In genomic region chr4:103249436-103250085, GRCm38 (mm10) we compare ENCODE assay signal across 23 mouse cellular contexts. TPM values are rescaled to one million over a fixed set of nuclear protein-coding genes. Genes with fewer than 3 reads are reported as not detected.
A peak's percentile ranks its signal among the peaks of the same experiment; 100 is the strongest.
DNase-seq lines count a peak whose midpoint lies in the region; ATAC-seq and TF ChIP-seq lines count a peak whose summit lies in the region.
"Had no signal": no experiment of that assay in that cellular context is flagged by ENCODE, and none has a peak within 500 bp of the region (broad histone marks: within the 10 kb centered on the region; RNA-seq: fewer than 3 reads in every experiment).

No protein-coding gene starts in this region.

- DNase-seq in ovary, postnatal 36 days (ENCODE audit: low spot score) = peak; percentile 9
- DNase-seq in ovary, postnatal 10 days (ENCODE audit: low spot score) = no peak
- peak; percentile 35 for DNase-seq in MEL (ENCODE audit: low read depth, low spot score)
- DNase-seq in adrenal gland, postnatal 14 days = peak; percentile 22
- no peak for DNase-seq in thymus, postnatal 36 days
- DNase-seq: cerebellum, adult 8-10 months; retina, postnatal 1 day; right cerebral cortex, postnatal 4 days had no signal

- no peak overlapping the region; a peak in 1 of 4 replicates for H3K4me3 ChIP-seq in MEL (ENCODE audit: control insufficient read depth in 1 of 2, insufficient read depth in 1 of 2, low read depth in 2 of 2, low read length in 2 of 2)
- H3K4me3 ChIP-seq in stomach, embryonic 16.5 days (replicated peaks; ENCODE audit: low read length) = no peak overlapping the region
- no peak overlapping the region for H3K4me3 ChIP-seq in midbrain, embryonic 15.5 days
- H3K4me3 ChIP-seq: forebrain, embryonic 10.5 days; hindbrain, embryonic 13.5 days; limb, embryonic 13.5 days; lung, embryonic 15.5 days; midbrain, embryonic 12.5 days had no signal

- peaks cover 0 to 13% of the 10 kb centered on the region in 2 experiments; a peak in 2 of 4 replicates for H3K36me3 ChIP-seq in MEL (ENCODE audit: control insufficient read depth in 1 of 2, insufficient read depth in 2 of 2, low read length in 2 of 2)
- no peaks in the 10 kb centered on the region for H3K36me3 ChIP-seq in stomach, embryonic 16.5 days (ENCODE audit: control insufficient read depth, insufficient read depth, low read length)
- no peaks in the 10 kb centered on the region for H3K36me3 ChIP-seq in midbrain, embryonic 15.5 days (replicated peaks)
- H3K36me3 ChIP-seq: forebrain, embryonic 10.5 days; hindbrain, embryonic 13.5 days; limb, embryonic 13.5 days; lung, embryonic 15.5 days; midbrain, embryonic 12.5 days had no signal

- H3K9me3 ChIP-seq in MEL (replicated peaks; ENCODE audit: insufficient read depth, low read length) = no peaks in the 10 kb centered on the region
- no peaks in the 10 kb centered on the region for H3K9me3 ChIP-seq in stomach, embryonic 16.5 days (replicated peaks; ENCODE audit: control insufficient read depth, low read length)
- H3K9me3 ChIP-seq in midbrain, embryonic 15.5 days = no peaks in the 10 kb centered on the region
- H3K9me3 ChIP-seq: forebrain, embryonic 10.5 days; hindbrain, embryonic 13.5 days; limb, embryonic 13.5 days; lung, embryonic 15.5 days; midbrain, embryonic 12.5 days had no signal

- H3K9ac ChIP-seq in MEL (ENCODE audit: control insufficient read depth, low read depth, low read length, poor library complexity, severe bottlenecking) = no peak overlapping the region; the same call in 1 of the 2 replicates
- H3K9ac ChIP-seq in stomach, embryonic 16.5 days (ENCODE audit: low read length) = no peak overlapping the region
- no peak overlapping the region for H3K9ac ChIP-seq in midbrain, embryonic 15.5 days
- H3K9ac ChIP-seq: hindbrain, embryonic 13.5 days; limb, embryonic 13.5 days; lung, embryonic 15.5 days; midbrain, embryonic 12.5 days had no signal

- TF ChIP-seq CTCF in MEL (IDR thresholded peaks at IDR 0.05 in 2 of 3, conservative IDR thresholded peaks at IDR 0.05 in 1 of 3; ENCODE audit: control insufficient read depth in 1 of 3, insufficient read depth in 1 of 3, low read depth in 2 of 3, low read length in 3 of 3, poor library complexity in 1 of 3, severe bottlenecking in 1 of 3) = no peak

- no peak overlapping the region for H3K4me2 ChIP-seq in stomach, embryonic 16.5 days (ENCODE audit: low read depth, low read length)
- H3K4me2 ChIP-seq in midbrain, embryonic 15.5 days = no peak overlapping the region
- H3K4me2 ChIP-seq: heart, embryonic 11.5 days; hindbrain, embryonic 13.5 days; limb, embryonic 13.5 days; lung, embryonic 15.5 days; midbrain, embryonic 12.5 days had no signal

- H3K4me1 ChIP-seq in MEL (ENCODE audit: control insufficient read depth in 1 of 2, insufficient read depth in 2 of 2, low read length in 2 of 2) = peaks cover 1 to 7% of the 10 kb centered on the region in 2 experiments; a peak in 2 of 4 replicates
- no peaks in the 10 kb centered on the region for H3K4me1 ChIP-seq in stomach, embryonic 16.5 days (ENCODE audit: control insufficient read depth, insufficient read depth, low read length)
- H3K4me1 ChIP-seq in midbrain, embryonic 15.5 days = no peaks in the 10 kb centered on the region
- H3K4me1 ChIP-seq: forebrain, embryonic 10.5 days; hindbrain, embryonic 13.5 days; limb, embryonic 13.5 days; lung, embryonic 15.5 days; midbrain, embryonic 12.5 days had no signal

- WGBS in stomach, embryonic 16.5 days = 33% methylated on average over 6 of the region's 6 CpGs
- 76% methylated on average over 6 of the region's 6 CpGs for WGBS in midbrain, embryonic 15.5 days

- TF ChIP-seq POLR2A in MEL (IDR thresholded peaks at IDR 0.05; ENCODE audit: control insufficient read depth in 1 of 2, insufficient read depth in 1 of 2, low read depth in 1 of 2, low read length in 2 of 2, poor library complexity in 1 of 2) = no peak

- H3K27me3 ChIP-seq in MEL (ENCODE audit: control insufficient read depth in 1 of 2, insufficient read depth in 2 of 2, low read length in 2 of 2) = no peaks in the 10 kb centered on the region
- H3K27me3 ChIP-seq in stomach, embryonic 16.5 days (ENCODE audit: control insufficient read depth, insufficient read depth, low read length) = no peaks in the 10 kb centered on the region
- H3K27me3 ChIP-seq in midbrain, embryonic 15.5 days (replicated peaks) = no peaks in the 10 kb centered on the region
- H3K27me3 ChIP-seq: hindbrain, embryonic 13.5 days; limb, embryonic 13.5 days; lung, embryonic 15.5 days; midbrain, embryonic 12.5 days had no signal

- H3K27ac ChIP-seq in MEL (ENCODE audit: control insufficient read depth, low read depth, low read length) = peak overlapping the region; percentile 16; the same call in 1 of the 2 replicates
- H3K27ac ChIP-seq in stomach, embryonic 16.5 days (ENCODE audit: low read length) = no peak overlapping the region
- no peak overlapping the region for H3K27ac ChIP-seq in midbrain, embryonic 15.5 days
- H3K27ac ChIP-seq: forebrain, embryonic 10.5 days; hindbrain, embryonic 13.5 days; limb, embryonic 13.5 days; lung, embryonic 15.5 days; macrophage; midbrain, embryonic 12.5 days had no signal

- no peak for TF ChIP-seq RAD21 in MEL (IDR thresholded peaks at IDR 0.05; ENCODE audit: low read depth, low read length)

- H3K79me2 ChIP-seq in MEL (ENCODE audit: control insufficient read depth, insufficient read depth, low read length, poor library complexity) = no peaks in the 10 kb centered on the region

- TF ChIP-seq EP300 in MEL (IDR thresholded peaks at IDR 0.05; ENCODE audit: low read depth in 1 of 2, low read length in 2 of 2) = peak; percentile 45 to 49; a peak in 3 of 4 replicates

- ATAC-seq in stomach, embryonic 16.5 days (ENCODE audit: insufficient read depth, low FRiP score) = 0 out of 2 replicates have a peak, but pooled peaks have one; percentile 66
- no peak for ATAC-seq in megakaryocyte-erythroid progenitor cell, adult 5-6 weeks (replicated peaks; ENCODE audit: low FRiP score, low TSS enrichment, poor library complexity, severe bottlenecking)
- ATAC-seq in midbrain, embryonic 15.5 days (replicated peaks) = no peak
- ATAC-seq: inflammation-experienced regulatory T-cells, adult 6 months had no signal

TF ChIP-seq in MEL, 35 proteins besides CTCF, POLR2A, EP300 and RAD21 (continues in another document):
- no peak for TF ChIP-seq NELFE (IDR thresholded peaks at IDR 0.05; ENCODE audit: low read depth, low read length)
- TF ChIP-seq MEF2A (IDR thresholded peaks at IDR 0.05; ENCODE audit: extremely low read depth, insufficient replicate concordance, low read depth, low read length, poor library complexity, severe bottlenecking) = no peak
- no peak for TF ChIP-seq POLR2AphosphoS5 (IDR thresholded peaks at IDR 0.05; ENCODE audit: borderline replicate concordance, low read depth, low read length)
- TF ChIP-seq TCF12 (IDR thresholded peaks at IDR 0.05; ENCODE audit: low read depth, low read length) = peak; percentile 50; the same call in 1 of the 2 replicates
- TF ChIP-seq RCOR1 (IDR thresholded peaks at IDR 0.05; ENCODE audit: low read depth, low read length) = peak; percentile 38; the same call in 1 of the 2 replicates
- no peak for TF ChIP-seq USF1 (IDR thresholded peaks at IDR 0.05; ENCODE audit: low read depth, low read length)
- peak; percentile 65; the same call in 1 of the 2 replicates for TF ChIP-seq GABPA (IDR thresholded peaks at IDR 0.05; ENCODE audit: low read depth, low read length)
- no peak for TF ChIP-seq CHD2 (IDR thresholded peaks at IDR 0.05; ENCODE audit: low read length)
- no peak for TF ChIP-seq JUND (IDR thresholded peaks at IDR 0.05; ENCODE audit: low read depth, low read length)
- no peak for TF ChIP-seq CHD1 (IDR thresholded peaks at IDR 0.05; ENCODE audit: low read depth, low read length)
- 0 out of 2 replicates have a peak, but pooled peaks have one; percentile 18 for TF ChIP-seq MAZ (IDR thresholded peaks at IDR 0.05; ENCODE audit: low read depth, low read length)
- no peak for TF ChIP-seq TBP (IDR thresholded peaks at IDR 0.05; ENCODE audit: low read depth, low read length)
- no peak for TF ChIP-seq USF2 (IDR thresholded peaks at IDR 0.05; ENCODE audit: borderline replicate concordance in 1 of 2, insufficient read depth in 1 of 2, low read depth in 1 of 2, low read length in 2 of 2)
- TF ChIP-seq MAX (IDR thresholded peaks at IDR 0.05; ENCODE audit: low read length) = no peak
- no peak for TF ChIP-seq ELF1 (IDR thresholded peaks at IDR 0.05; ENCODE audit: low read depth, low read length)
- no peak for TF ChIP-seq ZKSCAN1 (IDR thresholded peaks at IDR 0.05; ENCODE audit: low read depth, low read length)
- TF ChIP-seq POLR2AphosphoS2 (IDR thresholded peaks at IDR 0.05; ENCODE audit: low read length) = no peak
- TF ChIP-seq MXI1 (IDR thresholded peaks at IDR 0.05; ENCODE audit: low read depth, low read length) = no peak
- TF ChIP-seq MYB (IDR thresholded peaks at IDR 0.05; ENCODE audit: low read depth, low read length) = no peak
- TF ChIP-seq SMC3 (IDR thresholded peaks at IDR 0.05; ENCODE audit: low read depth, low read length) = no peak
- no peak for TF ChIP-seq ZNF384 (IDR thresholded peaks at IDR 0.05; ENCODE audit: low read depth, low read length)
- TF ChIP-seq MYC (IDR thresholded peaks at IDR 0.05; ENCODE audit: low read depth, low read length) = no peak
- no peak for TF ChIP-seq NRF1 (IDR thresholded peaks at IDR 0.05; ENCODE audit: insufficient read depth, low read depth, low read length, poor library complexity, severe bottlenecking)

RNA-seq across cellular contexts. Expression of gene Slc35d1, which starts 34.6 kb away (rescaled TPM):
- total RNA-seq in MEL (2012; rRNA removed) = 5.0 TPM in 2 replicates
- polyA plus RNA-seq in MEL (2012; ENCODE audit: insufficient read depth in 1 of 2, insufficient read length in 2 of 2, low read depth in 1 of 2, low replicate concordance in 2 of 2, missing spikeins in 1 of 2) = 10 to 100 TPM in 1 of 2 experiments, 1 to 10 TPM in 1; 10.0 to 33.7 TPM
- total RNA-seq in adrenal gland, postnatal 14 days (2021) = 13.1 and 17.0 TPM in 2 replicates
- polyA plus RNA-seq in stomach, embryonic 16.5 days (2015; fragmentation: Nextera tagmentation; extraction: Ambion mirVana) = 6.9 and 9.0 TPM in 2 replicates
- 18.5 and 21.5 TPM in 2 replicates for total RNA-seq in megakaryocyte-erythroid progenitor cell, adult 5-6 weeks (2014; fragmentation: Nextera tagmentation)
- 6.6 and 10.6 TPM in 2 replicates for total RNA-seq in megakaryocyte-erythroid progenitor cell, adult 5-6 weeks (2017)
- 6.5 and 6.7 TPM in 2 replicates for polyA plus RNA-seq in midbrain, embryonic 15.5 days (2015; fragmentation: Nextera tagmentation; extraction: Ambion mirVana)

RNA-seq across cellular contexts. Expression of gene 4921539E11Rik, which starts 41.1 kb away (rescaled TPM):
- not detected in 2 replicates for total RNA-seq in MEL (2012; rRNA removed)
- not detected for polyA plus RNA-seq in MEL (2012; ENCODE audit: insufficient read depth in 1 of 2, insufficient read length in 2 of 2, low read depth in 1 of 2, low replicate concordance in 2 of 2, missing spikeins in 1 of 2)
- not detected in 2 replicates for total RNA-seq in adrenal gland, postnatal 14 days (2021)
- polyA plus RNA-seq in stomach, embryonic 16.5 days (2015; fragmentation: Nextera tagmentation; extraction: Ambion mirVana) = not detected in 2 replicates
- total RNA-seq in megakaryocyte-erythroid progenitor cell, adult 5-6 weeks (2014; fragmentation: Nextera tagmentation) = not detected in 2 replicates
- not detected in 2 replicates for total RNA-seq in megakaryocyte-erythroid progenitor cell, adult 5-6 weeks (2017)
- not detected in 2 replicates for polyA plus RNA-seq in midbrain, embryonic 15.5 days (2015; fragmentation: Nextera tagmentation; extraction: Ambion mirVana)
- total RNA-seq: gastrocnemius, adult 18-20 months; heart, postnatal 25 days had no signal
- polyA plus RNA-seq: forebrain, embryonic 10.5 days; gonadal fat pad, adult 2 months; heart, embryonic 11.5 days; hindbrain, embryonic 13.5 days; inflammation-experienced regulatory T-cells, adult 6 months; kidney, embryonic 14.5 days; limb, embryonic 13.5 days; lung, embryonic 15.5 days; macrophage; midbrain, embryonic 12.5 days had no signal

Comparison
In these comparisons a context has a peak if more than half of its experiments do, and no peak if none do; other contexts are left out.
1. DNase-seq: peak in ovary, postnatal 36 days (single experiment), MEL (single experiment) and adrenal gland, postnatal 14 days (single experiment); none in ovary, postnatal 10 days (single experiment) and thymus, postnatal 36 days (0 of 2).